Mouse (Mus musculus): ENCODE data around the gene Mgat5. TPM values are rescaled to one million over a fixed set of nuclear protein-coding genes. Genes with fewer than 3 reads are reported as not detected.

Mgat5 gene
- polyA plus RNA-seq, 1 experiment from 2014 or later = 22.2 TPM

DNA sequence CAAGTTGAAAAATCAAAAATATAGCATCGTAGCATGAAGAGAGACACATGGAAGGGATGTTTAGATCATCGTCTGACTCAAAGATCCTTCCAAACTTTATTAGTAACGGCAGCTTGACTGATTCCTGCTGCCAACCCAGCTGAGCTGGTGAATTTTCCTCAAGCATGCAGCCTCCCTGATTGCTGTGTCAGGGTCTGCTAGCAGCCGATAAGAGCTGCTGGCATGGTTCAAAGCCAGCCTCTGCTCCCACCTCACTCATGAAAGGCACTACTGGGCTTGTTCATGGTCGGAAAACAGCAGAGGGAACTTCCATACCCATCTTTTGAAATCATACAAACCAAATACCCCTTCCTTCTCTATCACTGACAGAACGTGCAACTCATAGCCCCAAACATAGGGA is 12.4 kb upstream of the Mgat5 start:
- H3K4me1 ChIP-seq (ENCODE audit: control insufficient read depth, insufficient read depth, low read length) = no peaks in the 10 kb centered on the region
- no peak overlapping the region for H3K4me2 ChIP-seq (ENCODE audit: low read depth, low read length)
- WGBS = 88% methylated on average over 6 of the region's 6 CpGs
- no peaks in the 10 kb centered on the region for H3K36me3 ChIP-seq (ENCODE audit: control insufficient read depth, insufficient read depth, low read length)
- no peak overlapping the region for H3K4me3 ChIP-seq (ENCODE audit: low read depth, low read length)
- no peaks in the 10 kb centered on the region for H3K9me3 ChIP-seq (ENCODE audit: control insufficient read depth, low read length)
- no peak overlapping the region for H3K27ac ChIP-seq (ENCODE audit: low read depth, low read length)
- H3K27me3 ChIP-seq (ENCODE audit: control insufficient read depth, insufficient read depth, low read length) = no peaks in the 10 kb centered on the region
- H3K9ac ChIP-seq (replicated peaks; ENCODE audit: low read depth, low read length) = no peak overlapping the region
- ATAC-seq (ENCODE audit: low read depth) = no peak

DNA sequence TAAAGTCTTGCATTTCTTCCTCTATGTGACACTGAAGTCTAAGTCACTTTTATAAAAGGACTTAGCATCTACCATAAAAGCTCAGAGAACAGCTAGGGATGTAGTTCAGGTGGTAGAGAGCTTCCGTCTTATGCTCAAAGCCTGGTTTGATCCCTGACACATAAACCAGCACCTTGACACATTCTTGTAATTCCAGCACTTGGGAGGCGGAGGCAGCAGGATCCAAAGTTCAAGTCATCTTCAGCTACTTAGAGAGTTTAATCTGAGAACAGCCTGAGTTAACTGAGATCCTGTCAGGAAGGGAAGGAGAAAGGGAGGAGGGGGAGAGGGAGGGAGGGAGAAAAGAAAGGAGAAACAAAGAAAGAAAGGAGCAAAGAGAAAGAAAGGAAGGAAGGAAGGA is 5.6 kb upstream of the Mgat5 start:
- Histone ChIP-seq H3K4me2 (ENCODE audit: low read depth, low read length) (no peak overlapping the region), H3K9ac (replicated peaks; ENCODE audit: low read depth, low read length) (no peak overlapping the region), H3K27ac (ENCODE audit: low read depth, low read length) (no peak overlapping the region), H3K27me3 (ENCODE audit: control insufficient read depth, insufficient read depth, low read length) (no peaks in the 10 kb centered on the region), H3K9me3 (ENCODE audit: control insufficient read depth, low read length) (no peaks in the 10 kb centered on the region), H3K4me1 (ENCODE audit: control insufficient read depth, insufficient read depth, low read length) (no peaks in the 10 kb centered on the region), H3K36me3 (ENCODE audit: control insufficient read depth, insufficient read depth, low read length) (no peaks in the 10 kb centered on the region), H3K4me3 (ENCODE audit: low read depth, low read length) (no peak overlapping the region)
- WGBS = 95% methylated on average over 2 of the region's 2 CpGs
- no peak for ATAC-seq (ENCODE audit: low read depth)

DNA sequence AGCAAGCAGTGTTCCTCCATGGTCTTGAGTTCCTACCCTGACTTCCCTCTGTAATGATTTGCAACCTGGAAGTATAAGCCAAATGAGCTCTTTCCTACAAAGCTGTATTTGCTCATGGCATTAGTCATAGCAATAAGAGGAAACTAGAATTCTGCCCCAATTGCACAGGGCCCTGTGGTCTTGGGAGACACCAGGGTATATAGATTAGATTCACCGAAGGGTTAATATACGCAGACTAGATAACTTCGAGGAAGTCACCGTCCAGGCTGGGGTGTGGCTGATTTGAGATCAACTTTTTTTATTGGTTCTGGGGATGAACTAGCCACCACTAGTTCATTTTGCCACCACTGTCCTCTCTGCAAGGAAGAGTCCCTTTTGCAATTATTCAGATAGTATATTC is 2.5 kb upstream of the Mgat5 start:
- Histone ChIP-seq H3K4me2 (ENCODE audit: low read depth, low read length) (no peak overlapping the region), H3K36me3 (ENCODE audit: control insufficient read depth, insufficient read depth, low read length) (no peaks in the 10 kb centered on the region), H3K4me1 (ENCODE audit: control insufficient read depth, insufficient read depth, low read length) (peaks cover 5% of the 10 kb centered on the region; the same call in 1 of the 2 replicates), H3K27me3 (ENCODE audit: control insufficient read depth, insufficient read depth, low read length) (no peaks in the 10 kb centered on the region), H3K4me3 (ENCODE audit: low read depth, low read length) (no peak overlapping the region), H3K9ac (replicated peaks; ENCODE audit: low read depth, low read length) (no peak overlapping the region), H3K27ac (ENCODE audit: low read depth, low read length) (no peak overlapping the region), H3K9me3 (ENCODE audit: control insufficient read depth, low read length) (no peaks in the 10 kb centered on the region)
- WGBS = 80% methylated on average over 4 of the region's 4 CpGs
- ATAC-seq (ENCODE audit: low read depth) = no peak

DNA sequence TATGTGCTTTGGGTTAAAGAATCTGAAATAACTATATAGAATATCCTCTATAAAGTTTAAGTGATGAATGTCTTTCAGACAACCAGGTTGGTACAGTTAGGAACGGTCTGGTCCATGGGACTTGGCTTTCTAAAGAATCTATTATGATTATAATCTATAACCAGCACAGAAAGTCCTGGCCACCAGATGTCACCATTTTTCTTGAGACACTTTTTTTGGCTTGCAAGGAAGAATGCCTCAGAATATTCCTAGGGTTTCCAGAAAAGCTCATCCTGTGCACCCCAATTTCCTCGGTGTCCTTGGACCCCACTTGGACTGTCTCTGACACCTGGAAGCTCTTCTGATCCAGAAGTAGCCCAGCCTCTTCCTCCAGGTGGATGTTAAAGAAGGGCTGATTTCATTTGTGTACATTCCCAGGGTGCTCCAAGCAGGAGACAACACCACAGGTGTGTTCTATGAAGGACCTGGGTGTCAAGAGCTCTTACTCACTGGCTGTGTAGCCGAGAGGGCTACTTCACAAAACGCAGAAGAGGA is 1.5 kb upstream of the Mgat5 start:
- Histone ChIP-seq H3K27ac (ENCODE audit: low read depth, low read length) (no peak overlapping the region), H3K4me3 (ENCODE audit: low read depth, low read length) (no peak overlapping the region), H3K4me2 (ENCODE audit: low read depth, low read length) (no peak overlapping the region), H3K9ac (replicated peaks; ENCODE audit: low read depth, low read length) (no peak overlapping the region), H3K4me1 (ENCODE audit: control insufficient read depth, insufficient read depth, low read length) (peaks cover 7% of the 10 kb centered on the region; the same call in 1 of the 2 replicates), H3K36me3 (ENCODE audit: control insufficient read depth, insufficient read depth, low read length) (no peaks in the 10 kb centered on the region), H3K9me3 (ENCODE audit: control insufficient read depth, low read length) (no peaks in the 10 kb centered on the region), H3K27me3 (ENCODE audit: control insufficient read depth, insufficient read depth, low read length) (no peaks in the 10 kb centered on the region)
- ATAC-seq (ENCODE audit: low read depth) = no peak
- WGBS = 69% methylated on average over 4 of the region's 4 CpGs

- peak overlapping the region; percentile 80 for H3K9ac ChIP-seq (replicated peaks; ENCODE audit: low read depth, low read length)
- H3K27me3 ChIP-seq (ENCODE audit: control insufficient read depth, insufficient read depth, low read length) = no peaks in the 10 kb centered on the region
- peak overlapping the region; percentile 66 for H3K4me2 ChIP-seq (ENCODE audit: low read depth, low read length)
- H3K27ac ChIP-seq (ENCODE audit: low read depth, low read length) = peak overlapping the region; percentile 80
- no peaks in the 10 kb centered on the region for H3K36me3 ChIP-seq (ENCODE audit: control insufficient read depth, insufficient read depth, low read length)
- 0% methylated on average over 24 of the region's 24 CpGs for WGBS
- ATAC-seq (ENCODE audit: low read depth) = peak; percentile 7; the same call in 1 of the 2 replicates
- H3K4me1 ChIP-seq (ENCODE audit: control insufficient read depth, insufficient read depth, low read length) = peaks cover 7% of the 10 kb centered on the region; the same call in 1 of the 2 replicates
- H3K4me3 ChIP-seq (ENCODE audit: low read depth, low read length) = peak overlapping the region; percentile 62
- H3K9me3 ChIP-seq (ENCODE audit: control insufficient read depth, low read length) = no peaks in the 10 kb centered on the region
Measured at GRCm38 (mm10) chr1:127205501-127206019, 745 bp downstream of the Mgat5 start.

DNA sequence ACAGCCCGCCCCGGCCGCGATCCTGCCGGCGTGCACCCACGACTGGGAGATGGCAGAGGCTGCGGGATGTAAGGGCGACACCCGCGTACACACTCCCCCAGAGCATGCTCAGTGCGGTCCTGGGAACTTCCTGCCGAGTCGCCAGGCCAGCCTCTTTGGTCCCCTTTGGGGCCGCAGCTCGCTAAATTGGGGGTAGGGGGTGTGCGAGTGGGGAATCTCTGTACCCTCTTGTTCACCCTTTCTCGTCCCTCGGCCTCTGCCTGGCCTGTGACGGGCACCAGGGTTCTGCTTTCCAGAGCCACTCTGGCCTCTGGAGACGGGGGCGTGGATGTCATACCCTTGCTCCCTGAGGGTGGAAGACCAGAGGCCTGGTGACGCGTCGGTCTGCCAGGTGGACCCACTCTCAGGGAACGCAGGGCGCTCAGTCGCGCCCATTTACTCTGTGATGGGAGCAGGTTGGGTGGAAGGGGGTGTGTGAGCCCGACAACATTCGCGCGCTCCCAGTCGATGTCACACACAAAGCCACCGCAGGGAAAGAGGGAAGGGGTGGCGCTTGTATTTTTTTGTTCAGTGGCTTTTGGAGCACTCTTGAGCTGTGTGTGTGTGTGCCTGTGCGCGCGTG is 1.3 kb downstream of the Mgat5 start:
- peak overlapping the region; percentile 80 for H3K9ac ChIP-seq (replicated peaks; ENCODE audit: low read depth, low read length)
- no peaks in the 10 kb centered on the region for H3K27me3 ChIP-seq (ENCODE audit: control insufficient read depth, insufficient read depth, low read length)
- H3K4me1 ChIP-seq (ENCODE audit: control insufficient read depth, insufficient read depth, low read length) = peaks cover 7% of the 10 kb centered on the region; the same call in 1 of the 2 replicates
- ATAC-seq (ENCODE audit: low read depth) = peak; percentile 55
- peak overlapping the region; percentile 62 for H3K4me3 ChIP-seq (ENCODE audit: low read depth, low read length)
- H3K4me2 ChIP-seq (ENCODE audit: low read depth, low read length) = peak overlapping the region; percentile 66
- WGBS = under 1% methylated on average over 39 of the region's 39 CpGs
- H3K9me3 ChIP-seq (ENCODE audit: control insufficient read depth, low read length) = no peaks in the 10 kb centered on the region
- H3K27ac ChIP-seq (ENCODE audit: low read depth, low read length) = peak overlapping the region; percentile 80
- H3K36me3 ChIP-seq (ENCODE audit: control insufficient read depth, insufficient read depth, low read length) = no peaks in the 10 kb centered on the region

GRCm38 (mm10) chr1:127206881-127207555 is 2.2 kb downstream of the Mgat5 start:
- Histone ChIP-seq H3K9me3 (ENCODE audit: control insufficient read depth, low read length) (no peaks in the 10 kb centered on the region), H3K36me3 (ENCODE audit: control insufficient read depth, insufficient read depth, low read length) (no peaks in the 10 kb centered on the region), H3K4me3 (ENCODE audit: low read depth, low read length) (peak overlapping the region; percentile 62), H3K9ac (replicated peaks; ENCODE audit: low read depth, low read length) (peak overlapping the region; percentile 80), H3K27ac (ENCODE audit: low read depth, low read length) (peak overlapping the region; percentile 80; the same call in 1 of the 2 replicates), H3K27me3 (ENCODE audit: control insufficient read depth, insufficient read depth, low read length) (no peaks in the 10 kb centered on the region), H3K4me1 (ENCODE audit: control insufficient read depth, insufficient read depth, low read length) (peaks cover 7% of the 10 kb centered on the region; the same call in 1 of the 2 replicates), H3K4me2 (ENCODE audit: low read depth, low read length) (peak overlapping the region; percentile 66)
- 68% methylated on average over 11 of the region's 11 CpGs for WGBS
- ATAC-seq (ENCODE audit: low read depth) = no peak

- peak overlapping the region; percentile 66 for H3K4me2 ChIP-seq (ENCODE audit: low read depth, low read length)
- no peak overlapping the region for H3K4me3 ChIP-seq (ENCODE audit: low read depth, low read length)
- no peaks in the 10 kb centered on the region for H3K9me3 ChIP-seq (ENCODE audit: control insufficient read depth, low read length)
- no peak for ATAC-seq (ENCODE audit: low read depth)
- no peaks in the 10 kb centered on the region for H3K27me3 ChIP-seq (ENCODE audit: control insufficient read depth, insufficient read depth, low read length)
- H3K4me1 ChIP-seq (ENCODE audit: control insufficient read depth, insufficient read depth, low read length) = peaks cover 10% of the 10 kb centered on the region; the same call in 1 of the 2 replicates
- H3K27ac ChIP-seq (ENCODE audit: low read depth, low read length) = no peak overlapping the region
- H3K36me3 ChIP-seq (ENCODE audit: control insufficient read depth, insufficient read depth, low read length) = no peaks in the 10 kb centered on the region
- H3K9ac ChIP-seq (replicated peaks; ENCODE audit: low read depth, low read length) = no peak overlapping the region
- WGBS = 85% methylated on average over 9 of the region's 9 CpGs
Measured at GRCm38 (mm10) chr1:127208167-127208566, 3.4 kb downstream of the Mgat5 start.

DNA sequence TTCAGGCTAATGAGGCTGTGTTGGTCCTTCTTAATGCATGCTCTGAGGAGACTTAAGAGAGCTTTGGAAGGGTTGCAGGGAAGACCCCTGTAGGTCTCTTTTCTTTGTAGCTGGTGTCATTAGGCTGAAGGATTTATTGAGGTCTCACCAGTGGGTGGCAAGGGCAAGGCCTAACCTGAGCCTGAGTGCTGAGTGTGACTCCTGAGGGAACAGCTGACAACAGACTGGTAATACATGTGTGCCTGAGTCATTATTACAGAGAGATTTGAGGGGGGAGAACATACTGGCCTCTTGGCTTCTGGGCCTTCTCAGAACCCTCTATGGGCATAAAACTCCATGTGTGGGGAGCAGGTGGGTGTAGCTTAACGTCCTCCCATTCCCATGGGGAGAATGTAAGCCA is 8.0 kb downstream of the Mgat5 start:
- no peak for ATAC-seq (ENCODE audit: low read depth)
- Histone ChIP-seq H3K4me1 (ENCODE audit: control insufficient read depth, insufficient read depth, low read length) (peaks cover 6% of the 10 kb centered on the region; the same call in 1 of the 2 replicates), H3K9ac (replicated peaks; ENCODE audit: low read depth, low read length) (no peak overlapping the region), H3K9me3 (ENCODE audit: control insufficient read depth, low read length) (no peaks in the 10 kb centered on the region), H3K27me3 (ENCODE audit: control insufficient read depth, insufficient read depth, low read length) (no peaks in the 10 kb centered on the region), H3K36me3 (ENCODE audit: control insufficient read depth, insufficient read depth, low read length) (no peaks in the 10 kb centered on the region), H3K27ac (ENCODE audit: low read depth, low read length) (no peak overlapping the region), H3K4me3 (ENCODE audit: low read depth, low read length) (no peak overlapping the region), H3K4me2 (ENCODE audit: low read depth, low read length) (no peak overlapping the region)
- 8% methylated on average over 1 of the region's 1 CpGs for WGBS
